Mouse (Mus musculus): Measurements from ENCODE around the gene Gm5725.
"Not testable (repeated sequence)": the region's sequence is repeated elsewhere in the genome, so short reads cannot be mapped to it uniquely, and the experiment has no call there.

Gene Gm5725

DNA sequence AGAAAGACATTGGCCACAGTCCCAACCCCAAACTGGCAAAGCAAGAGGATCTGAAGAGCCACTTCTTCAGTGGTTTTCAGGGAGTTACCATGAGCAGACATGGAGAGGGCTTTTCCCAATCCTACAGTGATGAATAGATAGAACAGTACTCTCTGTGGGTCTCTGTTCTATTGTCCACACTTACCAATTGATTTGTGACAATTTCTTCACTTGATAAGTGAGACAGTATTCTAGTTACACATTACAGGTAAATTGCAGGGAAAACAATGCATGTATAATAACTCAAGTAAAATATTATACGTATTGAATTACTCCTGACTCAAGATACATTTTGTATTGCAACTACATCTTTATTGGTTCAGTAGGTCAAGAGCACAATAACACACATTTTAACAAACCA lies at the start of gene Gm5725:
Gene Gm5725, minus strand, starts transcription at position 101 of the 400 bp plus-strand sequence.
- DNase-seq (ENCODE audit: extremely low spot score, low spot score) = not testable (repeated sequence)

GRCm38 (mm10) chr7:21832051-21832450 lies 12.0 kb downstream of the Gm5725 start, which contains the start of gene Vmn1r135:
Gene Vmn1r135, plus strand, starts transcription at chr7:21832351.
- not testable (repeated sequence) for DNase-seq (ENCODE audit: extremely low spot score, low spot score)

- DNase-seq (ENCODE audit: extremely low spot score, low spot score) = not testable (repeated sequence)
Observed at GRCm38 (mm10) chr7:21796628-21797027, 47.4 kb downstream of the Gm5725 start, which contains the start of gene Gm4177. Gene Gm4177, minus strand, starts transcription at chr7:21796728.

Data from neural tube, embryonic 10.5 days (tissue).